9 mouse cellular contexts compared by ENCODE assay signal in the genomic region with DNA sequence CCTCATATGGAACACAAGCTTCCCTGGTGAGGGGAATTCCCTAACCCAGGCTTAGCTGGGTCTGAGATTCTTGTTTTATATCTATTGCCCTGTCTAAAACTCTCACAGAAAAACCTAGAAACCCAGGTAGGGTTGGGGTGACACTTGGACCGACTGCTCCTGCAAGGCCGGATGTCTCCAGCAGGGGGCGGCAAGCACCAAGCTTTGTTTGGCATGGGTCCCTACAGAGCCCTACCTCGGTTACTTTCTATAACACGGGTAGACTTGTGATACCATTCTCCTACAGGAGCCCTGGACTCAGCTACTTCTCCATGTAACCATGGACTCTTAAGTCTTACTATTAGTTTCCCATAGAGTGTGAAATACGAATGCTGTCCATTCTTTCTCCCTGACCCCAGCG. TPM values are rescaled to one million over a fixed set of nuclear protein-coding genes. Genes with fewer than 3 reads are reported as not detected.
A peak's percentile ranks its signal among the peaks of the same experiment; 100 is the strongest.
DNase-seq lines count a peak whose midpoint lies in the region; ATAC-seq and TF ChIP-seq lines count a peak whose summit lies in the region.
"Had no signal": no experiment of that assay in that cellular context is flagged by ENCODE, and none has a peak within 500 bp of the region (broad histone marks: within the 10 kb centered on the region; RNA-seq: fewer than 3 reads in every experiment).

No protein-coding gene starts in this region.

- H3K27me3 ChIP-seq in E14TG2a.4 (ENCODE audit: insufficient read depth, low read length): peaks cover 15% of the 10 kb centered on the region
- peaks cover 20% of the 10 kb centered on the region; the same call in 1 of the 2 replicates for H3K27me3 ChIP-seq in forebrain, embryonic 10.5 days (ENCODE audit: poor library complexity, severe bottlenecking)
- H3K27me3 ChIP-seq in lung, postnatal 0 days (replicated peaks; ENCODE audit: insufficient read depth, low read length): no peaks in the 10 kb centered on the region

- TF ChIP-seq EP300 in lung, postnatal 0 days (IDR thresholded peaks at IDR 0.05): peak; percentile 40; the same call in 1 of the 2 replicates

- no peak overlapping the region for H3K27ac ChIP-seq in bone marrow macrophage, adult 2 months (ENCODE audit: insufficient read depth, low read depth, low read length)
- no peak overlapping the region for H3K27ac ChIP-seq in forebrain, embryonic 10.5 days
- H3K27ac ChIP-seq in lung, postnatal 0 days (ENCODE audit: low read length): no peak overlapping the region

- H3K4me2 ChIP-seq in lung, postnatal 0 days (replicated peaks; ENCODE audit: low read depth, low read length): no peak overlapping the region

- H3K36me3 ChIP-seq in E14TG2a.4 (ENCODE audit: insufficient read depth, low read length): no peaks in the 10 kb centered on the region
- no peaks in the 10 kb centered on the region for H3K36me3 ChIP-seq in forebrain, embryonic 10.5 days (replicated peaks)
- no peaks in the 10 kb centered on the region for H3K36me3 ChIP-seq in lung, postnatal 0 days (ENCODE audit: insufficient read depth, low read length)

- H3K4me1 ChIP-seq in E14TG2a.4 (replicated peaks; ENCODE audit: low read depth, low read length): peaks cover 22% of the 10 kb centered on the region
- no peaks in the 10 kb centered on the region for H3K4me1 ChIP-seq in bone marrow macrophage, adult 2 months (ENCODE audit: control insufficient read depth, insufficient read depth, low read length)
- peaks cover 5% of the 10 kb centered on the region; the same call in 1 of the 2 replicates for H3K4me1 ChIP-seq in forebrain, embryonic 10.5 days
- H3K4me1 ChIP-seq in lung, postnatal 0 days (ENCODE audit: insufficient read depth, low read depth, low read length): no peaks in the 10 kb centered on the region

- intact Hi-C loops in heart, postnatal 36 days (cut with DNase I): loop anchor here (1.0 kb wide), 1 partner anchor 56 kb away; no protein-coding TSS in a partner anchor

- no peak overlapping the region for H3K9ac ChIP-seq in lung, postnatal 0 days (replicated peaks; ENCODE audit: low read depth)

- no peak for TF ChIP-seq POLR2A in bone marrow macrophage, adult 2 months (IDR thresholded peaks at IDR 0.05; ENCODE audit: borderline replicate concordance, low read depth, low read length)

- peak; percentile 53 for ATAC-seq in lung, postnatal 0 days

- whole genome bisulfite sequencing in forebrain, embryonic 10.5 days: 21% methylated on average over 7 of the region's 7 CpGs
- WGBS in lung, postnatal 0 days: 20% methylated on average over 7 of the region's 7 CpGs

- peak; percentile 77 for DNase-seq in forebrain, embryonic 10.5 days (ENCODE audit: extremely low spot score, low spot score)
- peak; percentile 79 to 89 for DNase-seq in heart, postnatal 36 days
- DNase-seq in layer of hippocampus, adult 9-10 months (ENCODE audit: low spot score): peak; percentile 71
- DNase-seq in lung, postnatal 0 days (ENCODE audit: low spot score): peak; percentile 83
- DNase-seq in retina, embryonic 14.5 days (ENCODE audit: low spot score): peak; percentile 92
- DNase-seq in thymus, postnatal 36 days: peak; percentile 77 to 83

- no peak overlapping the region for H3K4me3 ChIP-seq in E14TG2a.4 (replicated peaks; ENCODE audit: low read length)
- no peak overlapping the region for H3K4me3 ChIP-seq in bone marrow macrophage, adult 2 months (ENCODE audit: insufficient read depth, low read length)
- H3K4me3 ChIP-seq in forebrain, embryonic 10.5 days: no peak overlapping the region
- H3K4me3 ChIP-seq in lung, postnatal 0 days (ENCODE audit: low read depth, low read length): no peak overlapping the region

- peak; percentile 89 for TF ChIP-seq CTCF in E14TG2a.4 (conservative IDR thresholded peaks at IDR 0.05; ENCODE audit: low read length)
- peak; percentile 85 for TF ChIP-seq CTCF in bone marrow macrophage, adult 2 months (IDR thresholded peaks at IDR 0.05; ENCODE audit: low read depth, low read length)
- TF ChIP-seq CTCF in lung, postnatal 0 days (IDR thresholded peaks at IDR 0.05): peak; percentile 95

- H3K9me3 ChIP-seq in E14TG2a.4 (ENCODE audit: low read length): no peaks in the 10 kb centered on the region
- no peaks in the 10 kb centered on the region for H3K9me3 ChIP-seq in forebrain, embryonic 10.5 days
- no peaks in the 10 kb centered on the region for H3K9me3 ChIP-seq in lung, postnatal 0 days (ENCODE audit: low read length)

RNA-seq across cellular contexts. Expression of gene Fam241b, which starts 43.2 kb away (rescaled TPM):
- polyA plus RNA-seq in bone marrow macrophage, adult 2 months (2012; ENCODE audit: insufficient read depth, insufficient read length, missing spikeins): not detected in 2 replicates
- 20.0 and 21.0 TPM in 2 replicates for polyA plus RNA-seq in forebrain, embryonic 10.5 days (2016; fragmentation: Nextera tagmentation; extraction: Ambion mirVana)
- 1 to 10 TPM; 1.7 to 2.6 TPM for total RNA-seq in heart, postnatal 36 days (2021)
- 16.8 and 18.5 TPM in 2 replicates for polyA plus RNA-seq in lung, postnatal 0 days (2015; fragmentation: Nextera tagmentation; extraction: Ambion mirVana)

RNA-seq across cellular contexts. Expression of gene Tspan15, which starts 44.2 kb away (rescaled TPM):
- 0.37 TPM in 1 of 2 replicates, not detected in the other for polyA plus RNA-seq in bone marrow macrophage, adult 2 months (2012; ENCODE audit: insufficient read depth, insufficient read length, missing spikeins)
- 20.3 and 21.9 TPM in 2 replicates for polyA plus RNA-seq in forebrain, embryonic 10.5 days (2016; fragmentation: Nextera tagmentation; extraction: Ambion mirVana)
- 1 to 10 TPM; 7.3 to 8.2 TPM for total RNA-seq in heart, postnatal 36 days (2021)
- polyA plus RNA-seq in lung, postnatal 0 days (2015; fragmentation: Nextera tagmentation; extraction: Ambion mirVana): 106 and 119 TPM in 2 replicates

RNA-seq across cellular contexts. Expression of gene Neurog3, which starts 54.0 kb away (rescaled TPM):
- not detected in 2 replicates for polyA plus RNA-seq in bone marrow macrophage, adult 2 months (2012; ENCODE audit: insufficient read depth, insufficient read length, missing spikeins)
- 0.24 and 1.3 TPM in 2 replicates for polyA plus RNA-seq in forebrain, embryonic 10.5 days (2016; fragmentation: Nextera tagmentation; extraction: Ambion mirVana)
- not detected for total RNA-seq in heart, postnatal 36 days (2021)
- polyA plus RNA-seq in lung, postnatal 0 days (2015; fragmentation: Nextera tagmentation; extraction: Ambion mirVana): not detected in 2 replicates
- polyA plus RNA-seq: heart, embryonic 14.5 days had no signal

Comparison
In these comparisons a context has a peak if more than half of its experiments do, and no peak if none do; other contexts are left out.
1. RNA of gene Fam241b, which starts 43.2 kb away (polyA plus RNA-seq): 20.0 to 21.0 TPM in forebrain, embryonic 10.5 days and 16.8 to 18.5 TPM in lung, postnatal 0 days; not detected in bone marrow macrophage, adult 2 months; every median in the first group is over 10 times any median in the second.
2. RNA of gene Tspan15, which starts 44.2 kb away (polyA plus RNA-seq): 106 to 119 TPM in lung, postnatal 0 days and 20.3 to 21.9 TPM in forebrain, embryonic 10.5 days; 0.37 TPM in bone marrow macrophage, adult 2 months; every median in the first group is over 10 times any median in the second.
3. Peak in every context shown above with its lines, with median percentiles within 50 percentile points of each other: CTCF ChIP-seq and DNase-seq.